Mouse (Mus musculus) splenic B cell, adult 2 months (primary cell): Measurements from ENCODE around the gene Ciz1.

Source experiments
- DNase-seq: peaks from one replicate; pipeline ENCODE4 v3.0.0-alpha.2; 2011; ENCODE audit warnings: low read depth, low spot score
- H3K27me3 ChIP-seq: 2 replicates; pipeline ENCODE4 v1.6.1; 2012; ENCODE audit warnings: mild to moderate bottlenecking, low read length, moderate library complexity, mixed read lengths; ENCODE audit not compliant: control insufficient read depth, poor library complexity, insufficient read depth, severe bottlenecking
- H3K36me3 ChIP-seq: 2 replicates; pipeline ENCODE4 v1.6.1; 2012; ENCODE audit warnings: mild to moderate bottlenecking, low read length, moderate library complexity, mixed read lengths; ENCODE audit not compliant: control insufficient read depth, poor library complexity, insufficient read depth, severe bottlenecking

Ciz1 gene

DNA sequence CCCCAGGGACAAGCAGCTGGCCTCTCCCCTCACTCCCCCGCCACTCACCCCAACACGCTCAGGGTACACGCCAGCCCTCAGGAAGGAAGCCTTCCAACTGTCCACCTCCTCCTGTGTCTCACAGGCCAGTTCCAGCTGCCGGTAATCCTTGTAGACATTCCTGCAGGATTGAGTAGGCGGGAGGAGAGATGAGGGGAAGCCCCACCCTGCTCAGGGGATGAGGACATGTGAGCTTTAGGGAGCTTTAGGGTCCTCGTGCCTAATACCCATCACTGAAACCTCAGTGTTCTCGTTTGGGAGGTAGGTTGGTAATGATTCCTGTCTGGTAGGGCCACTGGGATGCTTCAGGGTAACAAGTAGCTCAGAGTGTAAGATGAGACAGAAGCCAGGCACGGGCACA lies 36.4 kb upstream of the Ciz1 start:
- Histone ChIP-seq H3K27me3 (no peaks in the 10 kb centered on the region; the same call in 1 of the 2 replicates), H3K36me3 (no peaks in the 10 kb centered on the region)
- no peak for DNase-seq

- no peak for DNase-seq
- H3K36me3 ChIP-seq = no peaks in the 10 kb centered on the region
- no peaks in the 10 kb centered on the region; the same call in 1 of the 2 replicates for H3K27me3 ChIP-seq
Measured at GRCm38 (mm10) chr2:32316887-32317656, 35.1 kb upstream of the Ciz1 start.

DNA sequence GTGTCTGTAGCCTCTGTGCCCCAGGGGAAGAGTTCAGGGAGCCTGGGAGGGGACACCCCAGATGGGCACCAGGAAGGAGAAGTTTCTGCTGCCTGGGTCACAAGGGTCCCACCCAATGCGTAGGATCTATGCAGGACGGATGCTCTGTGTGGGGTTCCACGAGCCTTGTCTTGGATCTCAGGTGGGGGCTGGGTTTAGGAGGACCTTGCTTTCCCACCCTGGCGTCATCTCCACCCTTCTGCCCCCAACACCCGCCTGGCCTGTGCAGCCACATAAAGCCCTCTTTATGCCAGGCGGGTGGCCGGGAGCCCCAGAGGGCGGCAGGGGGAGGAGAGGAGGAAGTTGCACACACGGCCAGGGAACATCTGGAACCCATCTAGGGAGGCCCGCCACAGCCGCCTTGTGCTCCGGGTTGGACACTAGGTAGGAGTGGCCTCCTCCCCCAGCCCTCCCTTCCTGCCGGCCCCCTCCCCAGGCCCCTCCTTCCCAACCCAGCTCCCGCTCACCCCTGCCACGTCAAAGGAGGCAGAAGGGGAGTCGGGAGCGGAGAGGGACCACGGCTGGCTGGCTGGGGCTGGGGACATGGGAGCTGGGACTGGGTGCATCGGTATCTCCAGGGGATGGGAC lies 34.2 kb upstream of the Ciz1 start:
- no peak for DNase-seq
- H3K27me3 ChIP-seq = no peaks in the 10 kb centered on the region; the same call in 1 of the 2 replicates
- no peaks in the 10 kb centered on the region for H3K36me3 ChIP-seq

- Histone ChIP-seq H3K36me3 (no peaks in the 10 kb centered on the region), H3K27me3 (no peaks in the 10 kb centered on the region; the same call in 1 of the 2 replicates)
- DNase-seq = no peak
Measured at GRCm38 (mm10) chr2:32318709-32319585, 33.2 kb upstream of the Ciz1 start.

GRCm38 (mm10) chr2:32319586-32320580 lies 32.2 kb upstream of the Ciz1 start:
- DNase-seq = no peak
- Histone ChIP-seq H3K27me3 (no peaks in the 10 kb centered on the region; the same call in 1 of the 2 replicates), H3K36me3 (no peaks in the 10 kb centered on the region)

- no peak for DNase-seq
- Histone ChIP-seq H3K27me3 (no peaks in the 10 kb centered on the region; the same call in 1 of the 2 replicates), H3K36me3 (no peaks in the 10 kb centered on the region)
Measured at GRCm38 (mm10) chr2:32320721-32321120, 31.4 kb upstream of the Ciz1 start.

DNA sequence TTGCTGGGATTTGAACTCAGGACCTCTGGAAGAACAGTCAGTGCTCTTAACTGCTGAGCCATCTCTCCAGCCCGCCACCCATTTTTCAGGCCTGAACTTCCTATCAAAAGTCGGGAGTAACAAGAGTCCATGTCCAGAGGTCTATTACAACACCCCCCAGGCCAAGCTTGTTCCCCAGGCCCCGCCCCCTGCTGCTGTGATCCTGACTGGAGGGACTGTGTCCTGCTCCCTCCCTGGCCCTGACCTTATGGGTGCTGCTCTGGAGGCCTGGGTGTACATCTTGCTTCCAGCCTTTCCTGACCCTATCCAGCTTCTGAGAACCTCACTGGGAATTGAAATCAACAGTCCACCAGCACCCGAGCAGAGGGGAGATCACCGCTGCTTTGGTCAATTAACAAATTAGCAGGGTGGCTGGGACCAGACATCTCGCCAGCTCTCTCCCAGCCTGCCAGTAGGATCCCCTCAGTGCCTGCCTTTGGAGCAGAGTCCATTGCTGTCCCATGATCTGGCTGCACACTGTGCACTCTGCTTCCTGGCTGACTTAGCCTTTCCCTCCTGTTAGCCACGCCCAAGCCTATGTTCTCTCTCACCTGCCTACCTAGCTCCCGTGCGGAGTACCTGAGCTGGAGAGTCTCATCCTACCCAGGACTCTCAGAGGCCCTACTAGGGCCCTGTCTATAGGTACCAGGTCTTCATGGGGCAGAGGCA lies 30.4 kb upstream of the Ciz1 start:
- DNase-seq = no peak
- H3K36me3 ChIP-seq = no peaks in the 10 kb centered on the region

DNA sequence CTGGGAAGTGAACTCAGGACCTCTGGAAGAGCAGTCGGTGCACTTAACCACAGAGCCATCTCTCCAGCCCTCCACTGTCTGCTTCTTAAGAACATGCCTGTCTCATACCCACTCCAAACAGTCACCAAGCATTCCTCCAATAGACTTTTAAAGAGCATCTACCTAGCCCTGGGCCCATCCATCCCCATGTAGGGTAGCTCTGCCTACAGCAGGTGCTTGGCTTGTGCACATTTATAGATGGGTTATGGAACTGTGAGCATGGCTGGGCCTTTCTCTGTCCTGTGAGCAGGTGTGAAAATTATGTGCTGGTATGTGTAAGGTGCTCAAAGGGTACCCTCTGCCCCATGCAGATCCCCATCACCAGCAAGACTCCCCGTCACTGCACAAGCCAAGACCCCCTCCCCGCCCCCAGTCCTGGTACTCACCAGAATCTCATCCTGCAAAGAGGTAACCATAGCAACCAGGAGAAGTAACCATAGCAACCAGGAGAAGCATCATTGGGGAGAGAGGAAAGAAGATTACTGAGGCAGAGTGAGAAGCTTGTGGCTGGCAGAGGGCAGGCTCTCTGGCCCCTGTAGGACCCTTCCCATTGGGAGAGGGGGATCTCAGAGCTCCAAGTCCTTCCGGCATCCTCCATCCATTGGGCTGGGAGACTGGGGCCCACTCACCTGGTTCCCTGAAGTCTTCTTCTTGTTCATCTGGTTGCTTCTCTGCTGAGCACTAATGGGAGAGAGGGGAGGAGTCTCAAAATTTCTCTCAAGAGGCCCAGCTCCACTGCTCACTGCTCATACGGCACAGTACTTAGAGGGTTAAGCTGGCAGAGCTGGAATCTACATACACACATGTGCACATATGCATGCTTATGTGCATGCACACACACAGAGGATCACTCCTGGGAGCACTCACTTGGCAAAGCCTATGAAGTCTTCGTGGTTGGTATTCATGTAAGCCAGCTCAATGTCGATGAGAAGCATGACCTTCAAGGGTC lies 29.1 kb upstream of the Ciz1 start:
- no peak for DNase-seq
- H3K27me3 ChIP-seq = no peaks in the 10 kb centered on the region; the same call in 1 of the 2 replicates

More for the DNA sequence above, 30.4 kb upstream of the Ciz1 start:
- no peaks in the 10 kb centered on the region; the same call in 1 of the 2 replicates for H3K27me3 ChIP-seq

GRCm38 (mm10) chr2:32324322-32324721 lies 27.8 kb upstream of the Ciz1 start:
- DNase-seq = no peak
- no peaks in the 10 kb centered on the region for H3K36me3 ChIP-seq
- no peaks in the 10 kb centered on the region for H3K27me3 ChIP-seq

More for the DNA sequence above, 29.1 kb upstream of the Ciz1 start:
- H3K36me3 ChIP-seq = no peaks in the 10 kb centered on the region

DNA sequence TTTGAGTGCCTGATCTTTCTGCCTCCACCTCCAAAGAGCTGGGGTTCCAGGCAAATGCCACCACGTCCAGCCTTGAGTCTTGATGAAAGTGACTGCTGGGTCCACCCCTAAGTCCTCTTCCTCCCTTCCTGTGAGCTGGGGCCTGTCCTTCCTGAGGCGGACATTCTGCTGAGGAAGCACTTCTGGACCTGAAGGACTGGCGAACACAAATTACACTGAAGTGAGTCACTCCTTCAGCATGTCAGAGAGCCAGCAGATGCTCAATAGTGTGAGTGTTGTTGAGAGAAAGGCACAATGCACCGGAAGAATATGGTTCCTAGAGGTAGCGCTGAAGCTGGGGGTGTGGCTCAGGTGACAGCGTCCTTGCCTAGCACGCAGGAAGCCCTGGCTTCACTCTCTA lies 26.8 kb upstream of the Ciz1 start:
- no peaks in the 10 kb centered on the region for H3K27me3 ChIP-seq
- no peak for DNase-seq
- no peaks in the 10 kb centered on the region for H3K36me3 ChIP-seq

DNA sequence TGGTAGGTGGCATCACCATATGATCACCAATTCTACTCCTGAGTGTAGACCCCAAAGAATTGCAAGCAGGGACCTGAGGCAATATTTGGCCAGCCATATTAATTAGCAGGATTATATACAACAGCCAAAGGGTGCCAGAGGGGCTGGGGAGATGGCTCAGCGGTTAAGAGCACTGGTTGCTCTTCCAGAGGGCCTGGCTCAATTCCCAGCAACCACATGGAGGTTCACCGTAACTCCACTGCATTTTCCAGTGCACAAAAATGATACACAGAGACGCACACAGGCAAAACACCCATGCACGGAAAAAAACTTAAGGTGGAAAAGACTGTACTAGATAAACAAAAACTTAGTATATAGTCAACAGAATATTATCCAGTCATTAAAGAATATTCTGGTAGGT lies 24.9 kb upstream of the Ciz1 start:
- Histone ChIP-seq H3K36me3 (no peaks in the 10 kb centered on the region), H3K27me3 (no peaks in the 10 kb centered on the region)
- no peak for DNase-seq

DNA sequence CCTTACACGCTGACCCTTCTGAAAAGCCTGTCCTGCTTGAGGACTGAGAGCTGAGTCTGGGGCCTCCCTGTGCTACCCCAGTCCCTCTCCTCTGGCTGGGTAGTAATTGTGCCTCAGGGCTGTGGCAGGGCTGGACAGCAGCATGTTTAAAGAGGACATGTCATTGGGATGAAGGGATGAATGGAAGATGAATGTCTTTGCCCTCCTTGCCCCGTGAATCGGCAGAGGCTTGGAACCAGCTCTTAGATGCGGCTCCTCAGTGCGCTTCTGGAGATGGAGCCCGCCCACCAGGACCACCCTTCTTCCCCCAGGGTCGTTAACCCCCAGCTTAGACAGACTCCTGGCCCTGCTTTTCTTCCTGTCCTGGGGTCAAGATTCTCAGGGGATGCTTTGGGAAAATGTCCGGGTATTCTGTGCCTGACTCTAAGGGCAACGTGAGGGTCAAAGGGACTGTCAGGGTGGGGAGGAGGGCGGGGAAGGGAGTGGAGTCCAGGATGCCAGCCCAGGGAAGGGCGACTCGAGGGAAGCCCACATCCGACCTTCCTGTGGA lies 23.1 kb upstream of the Ciz1 start:
- no peaks in the 10 kb centered on the region for H3K36me3 ChIP-seq
- no peak for DNase-seq

More for the DNA sequence above, 23.1 kb upstream of the Ciz1 start:
- H3K27me3 ChIP-seq = no peaks in the 10 kb centered on the region
